ENCODE assay signal across 7 mouse cellular contexts in the genomic region with DNA sequence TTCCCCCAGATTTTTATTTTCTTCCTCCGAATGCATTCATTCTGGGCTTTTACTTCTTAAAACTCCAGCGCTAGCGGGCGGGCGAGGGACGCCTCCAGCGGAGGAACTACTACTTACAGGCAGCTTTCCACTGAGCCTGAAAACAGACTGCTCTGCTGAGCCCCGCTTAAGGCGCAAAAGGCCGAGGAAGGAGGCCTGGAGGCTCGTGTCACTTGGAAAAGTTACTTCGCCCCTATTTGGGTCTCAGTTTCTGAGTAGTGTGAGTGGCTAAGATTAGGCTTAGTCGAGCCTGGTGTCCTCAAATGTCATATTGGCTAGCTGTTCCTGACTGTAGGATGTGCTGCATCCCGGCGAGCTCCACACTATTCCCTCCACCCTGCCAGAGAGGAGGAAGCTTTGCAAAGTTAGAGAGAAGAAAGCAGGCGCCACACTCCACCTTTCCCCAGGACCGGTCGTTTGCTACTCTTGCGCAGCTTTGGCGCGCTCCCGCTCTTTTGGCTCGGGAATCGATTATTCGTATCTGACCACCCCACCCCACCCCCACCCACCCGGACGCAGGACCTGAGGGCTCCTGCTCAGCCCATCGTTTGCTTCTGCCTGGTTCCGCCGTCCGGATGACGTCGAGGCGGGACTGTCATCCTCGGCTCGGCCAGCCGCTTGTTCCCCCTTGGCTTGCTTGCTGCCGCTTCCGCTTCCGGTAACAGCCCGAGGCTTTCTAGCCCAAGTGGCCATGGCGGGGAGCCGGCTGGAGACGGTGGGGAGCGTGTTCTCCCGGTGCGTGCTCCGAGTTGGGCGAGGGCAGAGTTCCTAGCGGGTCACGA. TPM values are rescaled to one million over a fixed set of nuclear protein-coding genes. Genes with fewer than 3 reads are reported as not detected.
A peak's percentile ranks its signal among the peaks of the same experiment; 100 is the strongest.
DNase-seq lines count a peak whose midpoint lies in the region; ATAC-seq lines count a peak whose summit lies in the region.

TSS of gene Mrps23 (plus strand) at position 677 of the 821 bp plus-strand sequence.

- H3K4me2 ChIP-seq in midbrain, embryonic 13.5 days (replicated peaks) = peak within 1 kb of the TSS; percentile 97

- peak; percentile 94 for DNase-seq in adrenal gland, postnatal 10 days
- DNase-seq in embryonic facial prominence, embryonic 10.5 days (ENCODE audit: low spot score) = peak; percentile 96
- peak; percentile 94 for DNase-seq in kidney, adult 11 months
- DNase-seq in limb, embryonic 10.5 days (ENCODE audit: low spot score) = peak; percentile 95
- DNase-seq in spleen, adult 12 weeks (ENCODE audit: low spot score) = peak; percentile 78

- no peaks in the 10 kb centered on the region for H3K9me3 ChIP-seq in embryonic facial prominence, embryonic 10.5 days
- no peaks in the 10 kb centered on the region for H3K9me3 ChIP-seq in limb, embryonic 10.5 days (replicated peaks)
- H3K9me3 ChIP-seq in midbrain, embryonic 13.5 days = no peaks in the 10 kb centered on the region

- peaks cover 28% of the 10 kb centered on the region for H3K36me3 ChIP-seq in embryonic facial prominence, embryonic 10.5 days (replicated peaks)
- H3K36me3 ChIP-seq in limb, embryonic 10.5 days = peaks cover 28% of the 10 kb centered on the region
- peaks cover 12% of the 10 kb centered on the region for H3K36me3 ChIP-seq in midbrain, embryonic 13.5 days

- H3K27ac ChIP-seq in embryonic facial prominence, embryonic 10.5 days (replicated peaks) = peak within 1 kb of the TSS; percentile 89
- H3K27ac ChIP-seq in limb, embryonic 10.5 days = peak within 1 kb of the TSS; percentile 86
- peak within 1 kb of the TSS; percentile 71 for H3K27ac ChIP-seq in midbrain, embryonic 13.5 days

- under 1% methylated on average over 51 of the region's 51 CpGs for WGBS in embryonic facial prominence, embryonic 10.5 days
- WGBS in limb, embryonic 10.5 days = under 1% methylated on average over 51 of the region's 51 CpGs
- under 1% methylated on average over 51 of the region's 51 CpGs for WGBS in midbrain, embryonic 13.5 days

- H3K27me3 ChIP-seq in embryonic facial prominence, embryonic 10.5 days (replicated peaks; ENCODE audit: low read depth, poor library complexity, severe bottlenecking) = peaks cover 10% of the 10 kb centered on the region
- H3K27me3 ChIP-seq in limb, embryonic 10.5 days (ENCODE audit: low read depth, poor library complexity, severe bottlenecking) = peaks cover 17% of the 10 kb centered on the region; the same call in 1 of the 2 replicates
- H3K27me3 ChIP-seq in midbrain, embryonic 13.5 days = no peaks in the 10 kb centered on the region

- peak; percentile 96 for ATAC-seq in granulocyte monocyte progenitor cell, adult 5-6 weeks (replicated peaks; ENCODE audit: poor library complexity, severe bottlenecking)
- peak; percentile 95 for ATAC-seq in midbrain, embryonic 13.5 days

- H3K4me3 ChIP-seq in embryonic facial prominence, embryonic 10.5 days = peak within 1 kb of the TSS; percentile 75
- peak within 1 kb of the TSS; percentile 78 for H3K4me3 ChIP-seq in limb, embryonic 10.5 days
- H3K4me3 ChIP-seq in midbrain, embryonic 13.5 days (replicated peaks) = peak within 1 kb of the TSS; percentile 76

- H3K9ac ChIP-seq in midbrain, embryonic 13.5 days (replicated peaks) = peak within 1 kb of the TSS; percentile 80

- peaks cover 29% of the 10 kb centered on the region for H3K4me1 ChIP-seq in embryonic facial prominence, embryonic 10.5 days
- peaks cover 22% of the 10 kb centered on the region for H3K4me1 ChIP-seq in limb, embryonic 10.5 days
- H3K4me1 ChIP-seq in midbrain, embryonic 13.5 days (replicated peaks) = peaks cover 33% of the 10 kb centered on the region

RNA-seq across cellular contexts. Expression of gene Mrps23, which starts in this region (rescaled TPM):
- total RNA-seq in adrenal gland, postnatal 10 days (2021) = 100 to 1,000 TPM; 175 to 192 TPM
- polyA plus RNA-seq in embryonic facial prominence, embryonic 10.5 days (2016; fragmentation: Nextera tagmentation; extraction: Ambion mirVana) = 60.4 and 71.7 TPM in 2 replicates
- 69.0 and 88.8 TPM in 2 replicates for total RNA-seq in granulocyte monocyte progenitor cell, adult 5-6 weeks (2014; fragmentation: Nextera tagmentation)
- total RNA-seq in granulocyte monocyte progenitor cell, adult 5-6 weeks (2017) = 54.9 and 57.7 TPM in 2 replicates
- polyA plus RNA-seq in limb, embryonic 10.5 days (2016; fragmentation: Nextera tagmentation; extraction: Ambion mirVana) = 57.9 and 68.1 TPM in 2 replicates
- polyA plus RNA-seq in midbrain, embryonic 13.5 days (2015; fragmentation: Nextera tagmentation; extraction: Ambion mirVana) = 68.6 and 69.8 TPM in 2 replicates

Comparison
In these comparisons a context has a peak if more than half of its experiments do, and no peak if none do; other contexts are left out.
1. Peak in every context shown above with its lines: DNase-seq, ATAC-seq, H3K4me3 ChIP-seq and H3K27ac ChIP-seq.